Mouse (Mus musculus): ENCODE measurements around the gene Olr1.
A peak's percentile ranks its signal among the peaks of the same experiment; 100 is the strongest.

- TF ChIP-seq CHD2 (IDR thresholded peaks at IDR 0.05; ENCODE audit: low read depth, low read length) (no peak), MAFK (IDR thresholded peaks at IDR 0.05; ENCODE audit: insufficient read depth, low read depth, low read length) (peak; percentile 47; the same call in 1 of the 2 replicates), HCFC1 (IDR thresholded peaks at IDR 0.05; ENCODE audit: borderline replicate concordance, insufficient read depth, low read length) (no peak)
These were observed 26.2 kb upstream of the Olr1 start, which contains the start of gene Gabarapl1 for GRCm38 (mm10) chr6:129532942-129533860.

All from ES-E14 (cell line).